Mouse (Mus musculus): Measurements from ENCODE around the gene Hcn2.
"Not testable (repeated sequence)": the region's sequence is repeated elsewhere in the genome, so short reads cannot be mapped to it uniquely, and the experiment has no call there.

Hcn2 gene

GRCm38 (mm10) chr10:79743650-79744365 is 27.4 kb downstream of the Hcn2 start:
- no peak for DNase-seq (ENCODE audit: low read depth, low spot score)

GRCm38 (mm10) chr10:79745411-79745810 is 29.0 kb downstream of the Hcn2 start:
- DNase-seq (ENCODE audit: low read depth, low spot score), result no peak

- DNase-seq (ENCODE audit: low read depth, low spot score), result peak; percentile 99
Observed at GRCm38 (mm10) chr10:79745898-79746773, 29.7 kb downstream of the Hcn2 start, which contains the start of gene Polrmt. TSS of gene Polrmt (minus strand) at chr10:79746581.

GRCm38 (mm10) chr10:79746774-79747151 is 30.3 kb downstream of the Hcn2 start:
- DNase-seq (ENCODE audit: low read depth, low spot score), result no peak

- peak; percentile 8 for DNase-seq (ENCODE audit: low read depth, low spot score)
Observed at GRCm38 (mm10) chr10:79748496-79748895, 32.1 kb downstream of the Hcn2 start.

GRCm38 (mm10) chr10:79754856-79755516 is 38.6 kb downstream of the Hcn2 start, which contains the start of gene Fgf22:
TSS of gene Fgf22 (plus strand) at chr10:79755076.
- DNase-seq (ENCODE audit: low read depth, low spot score), result no peak

GRCm38 (mm10) chr10:79755854-79756253 is 39.4 kb downstream of the Hcn2 start:
- DNase-seq (ENCODE audit: low read depth, low spot score), result no peak

GRCm38 (mm10) chr10:79756660-79757059 is 40.2 kb downstream of the Hcn2 start:
- DNase-seq (ENCODE audit: low read depth, low spot score), result no peak

GRCm38 (mm10) chr10:79759675-79760074 is 43.2 kb downstream of the Hcn2 start:
- not testable (repeated sequence) for DNase-seq (ENCODE audit: low read depth, low spot score)

- DNase-seq (ENCODE audit: low read depth, low spot score), result no peak
Observed at GRCm38 (mm10) chr10:79760603-79761143, 44.2 kb downstream of the Hcn2 start.

GRCm38 (mm10) chr10:79762875-79763274 is 46.4 kb downstream of the Hcn2 start:
- no peak for DNase-seq (ENCODE audit: low read depth, low spot score)

GRCm38 (mm10) chr10:79764234-79764633 is 47.8 kb downstream of the Hcn2 start:
- DNase-seq (ENCODE audit: low read depth, low spot score), result no peak

GRCm38 (mm10) chr10:79765228-79765745 is 48.9 kb downstream of the Hcn2 start:
- no peak for DNase-seq (ENCODE audit: low read depth, low spot score)

GRCm38 (mm10) chr10:79766001-79766507 is 49.6 kb downstream of the Hcn2 start:
- DNase-seq (ENCODE audit: low read depth, low spot score), result no peak

- DNase-seq (ENCODE audit: low read depth, low spot score), result peak; percentile 99
Observed at GRCm38 (mm10) chr10:79766508-79767325, 50.3 kb downstream of the Hcn2 start, which contains the start of gene Rnf126. TSS of gene Rnf126 (minus strand) at chr10:79766952.

- DNase-seq (ENCODE audit: low read depth, low spot score), result peak; percentile 97
Observed at GRCm38 (mm10) chr10:79767372-79768244, 51.2 kb downstream of the Hcn2 start.

GRCm38 (mm10) chr10:79768400-79768799 is 52.0 kb downstream of the Hcn2 start:
- peak; percentile 81 for DNase-seq (ENCODE audit: low read depth, low spot score)

GRCm38 (mm10) chr10:79769329-79769728 is 52.9 kb downstream of the Hcn2 start:
- no peak for DNase-seq (ENCODE audit: low read depth, low spot score)

- DNase-seq (ENCODE audit: low read depth, low spot score), result no peak
Observed at GRCm38 (mm10) chr10:79772320-79772719, 55.9 kb downstream of the Hcn2 start.

Data from 3T3-L1 (cell line).